Mouse (Mus musculus) hindbrain, embryonic 13.5 days (tissue): ENCODE measurements around the gene Vmn1r128. TPM values are rescaled to one million over a fixed set of nuclear protein-coding genes. Genes with fewer than 3 reads are reported as not detected.
"Not testable (repeated sequence)": the region's sequence is repeated elsewhere in the genome, so short reads cannot be mapped to it uniquely, and the experiment has no call there.

Experiments used
- ATAC-seq: fragments of 200-750 bp; cut with Nextera tagmentation; 2 replicates; pipeline ENCODE4 v1.8.0; 2017; ENCODE audit warnings: moderate TSS enrichment; ENCODE audit not compliant: low FRiP score
- H3K27ac ChIP-seq: fragments of 300-500 bp; sonication (generic); 2 replicates; pipeline ENCODE4 v1.5.1; 2015; ENCODE audit warnings: inconsistent platforms, mild to moderate bottlenecking, moderate library complexity
- H3K27me3 ChIP-seq: fragments of 300-500 bp; sonication (generic); 2 replicates; pipeline ENCODE4 v1.6.1; 2015; ENCODE audit warnings: mild to moderate bottlenecking, inconsistent platforms
- H3K36me3 ChIP-seq: fragments of 300-500 bp; sonication (generic); 2 replicates; pipeline ENCODE4 v1.6.1; 2015; ENCODE audit warnings: mild to moderate bottlenecking, inconsistent platforms
- H3K4me1 ChIP-seq: fragments of 300-500 bp; sonication (generic); replicated peaks from 2 replicates; pipeline ENCODE4 v1.6.1; 2015; ENCODE audit warnings: inconsistent platforms
- H3K4me2 ChIP-seq: fragments of 300-500 bp; sonication (generic); 2 replicates; pipeline ENCODE4 v1.6.1; 2015; ENCODE audit warnings: inconsistent platforms, mild to moderate bottlenecking, moderate library complexity
- H3K4me3 ChIP-seq: fragments of 300-500 bp; sonication (generic); 2 replicates; pipeline ENCODE4 v1.5.1; 2015; ENCODE audit warnings: mild to moderate bottlenecking, inconsistent platforms
- H3K9ac ChIP-seq: fragments of 300-500 bp; sonication (generic); 2 replicates; pipeline ENCODE4 v1.6.1; 2015; ENCODE audit warnings: mild to moderate bottlenecking, inconsistent platforms
- H3K9me3 ChIP-seq: fragments of 300-500 bp; sonication (generic); 2 replicates; pipeline ENCODE4 v1.6.1; 2016; ENCODE audit warnings: inconsistent platforms
- WGBS: fragments of 180-500 bp; shearing (Covaris S2); methylation state at CpG from one replicate; pipeline ENCODE4 v1.1.7; 2015; 5-methylcytosine and 5-hydroxymethylcytosine counted together
- polyA plus RNA-seq: library from polyadenylated mRNA; unstranded; fragments of >200 nt; fragmentation: Nextera tagmentation; extraction: Ambion mirVana; gene quantifications from 2 replicates; pipeline ENCODE4 v1.2.1, GENCODE M21; 2015

Gene Vmn1r128
- polyA plus RNA-seq, result not detected in 2 replicates

GRCm38 (mm10) chr7:21349073-21349472, at the start of gene Vmn1r128:
Gene Vmn1r128, plus strand, starts transcription at chr7:21349373.
- not testable (repeated sequence) for H3K27me3 ChIP-seq, H3K36me3 ChIP-seq, H3K4me2 ChIP-seq, H3K4me1 ChIP-seq, ATAC-seq, H3K4me3 ChIP-seq, H3K9ac ChIP-seq, H3K9me3 ChIP-seq, H3K27ac ChIP-seq
- WGBS, result 84% methylated on average over 1 of the region's 1 CpGs

DNA sequence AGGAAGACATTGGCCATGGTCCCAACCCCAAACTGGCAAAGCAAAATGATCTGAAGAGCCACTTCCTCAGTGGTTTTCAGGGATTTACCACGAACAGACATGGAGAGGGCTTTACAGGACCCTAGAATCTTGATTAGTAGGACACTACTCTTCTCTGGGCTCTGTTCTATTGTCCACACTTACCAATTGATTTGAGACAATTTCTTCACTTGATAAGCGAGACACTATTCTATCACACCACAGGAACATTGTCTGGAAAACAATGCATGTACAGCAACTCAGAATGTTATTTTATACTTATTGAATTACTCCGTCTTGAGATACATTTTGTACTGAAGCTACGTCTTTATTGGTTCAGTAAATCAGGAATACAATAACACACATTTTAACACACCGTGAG, 47.8 kb upstream of the Vmn1r128 start, which contains the start of gene Vmn1r126:
Gene Vmn1r126, minus strand, starts transcription at position 101 of the 400 bp plus-strand sequence.
- not testable (repeated sequence) for H3K27ac ChIP-seq, H3K4me2 ChIP-seq, H3K27me3 ChIP-seq, ATAC-seq, H3K9ac ChIP-seq, H3K4me1 ChIP-seq, H3K9me3 ChIP-seq, H3K36me3 ChIP-seq, H3K4me3 ChIP-seq
- no CpG with 5 or more reads among the region's 5 CpGs for WGBS

GRCm38 (mm10) chr7:21319761-21320160, 29.4 kb upstream of the Vmn1r128 start, which contains the start of gene Vmn1r127:
Gene Vmn1r127, minus strand, starts transcription at chr7:21319861.
- not testable (repeated sequence) for H3K4me3 ChIP-seq, H3K9ac ChIP-seq, H3K27me3 ChIP-seq, H3K4me1 ChIP-seq, H3K36me3 ChIP-seq, H3K27ac ChIP-seq, ATAC-seq, H3K4me2 ChIP-seq, H3K9me3 ChIP-seq
- no CpG with 5 or more reads among the region's 3 CpGs for WGBS

- H3K4me1 ChIP-seq, H3K36me3 ChIP-seq, ATAC-seq, H3K27ac ChIP-seq, H3K27me3 ChIP-seq, H3K9me3 ChIP-seq, H3K9ac ChIP-seq, H3K4me2 ChIP-seq, H3K4me3 ChIP-seq: not testable (repeated sequence)
- no CpG with 5 or more reads among the region's 1 CpGs for WGBS
Observed at GRCm38 (mm10) chr7:21361191-21361590, 12.0 kb downstream of the Vmn1r128 start, which contains the start of gene Vmn1r129. Gene Vmn1r129, minus strand, starts transcription at chr7:21361291.

Other genes starting within 250 kb of the Vmn1r128 start
- not detected in 2 replicates for gene Vmn1r122, start 215.2 kb upstream of the Vmn1r128 start, polyA plus RNA-seq
- gene Vmn1r123, start 187.2 kb upstream of the Vmn1r128 start, polyA plus RNA-seq, result not detected in 2 replicates
- not detected in 2 replicates for gene Gm5157, start 158.9 kb upstream of the Vmn1r128 start, polyA plus RNA-seq
- gene Vmn1r124, start 88.8 kb upstream of the Vmn1r128 start, polyA plus RNA-seq, result not detected in 2 replicates
- not detected in 2 replicates for gene Vmn1r125, start 77.2 kb upstream of the Vmn1r128 start, polyA plus RNA-seq
- gene Vmn1r126, start 47.9 kb upstream of the Vmn1r128 start, polyA plus RNA-seq, result not detected in 2 replicates
- not detected in 2 replicates for gene Vmn1r127, start 29.5 kb upstream of the Vmn1r128 start, polyA plus RNA-seq
- not detected in 2 replicates for gene Vmn1r129, start 11.9 kb downstream of the Vmn1r128 start, polyA plus RNA-seq
- gene Gm6882, start 83.4 kb downstream of the Vmn1r128 start, polyA plus RNA-seq, result not detected in 2 replicates
- not detected in 2 replicates for gene Vmn1r130, start 162.4 kb downstream of the Vmn1r128 start, polyA plus RNA-seq
- not detected in 2 replicates for gene Vmn1r131, start 196.7 kb downstream of the Vmn1r128 start, polyA plus RNA-seq